Mouse (Mus musculus): ENCODE measurements around the gene Cnga2.

Gene Cnga2

DNA sequence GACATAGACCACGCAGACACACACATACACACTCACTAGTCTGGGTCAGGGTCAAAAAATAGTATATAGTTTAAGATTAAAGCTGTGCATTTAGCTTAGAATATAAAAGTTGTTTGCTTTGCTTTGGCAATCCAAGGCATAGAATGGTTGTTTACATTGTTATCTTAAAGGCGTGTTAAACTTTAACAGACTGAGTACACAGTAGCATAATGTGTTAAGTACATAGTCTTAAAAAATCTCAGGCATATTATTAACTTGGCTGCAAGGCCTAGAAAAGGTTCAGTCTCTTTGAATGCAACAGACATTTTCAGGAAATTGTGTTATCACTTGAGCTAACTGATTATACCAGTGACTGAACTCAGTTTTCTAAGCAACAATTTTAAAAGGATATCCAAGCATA, 56.3 kb downstream of the Cnga2 start:
- no peak for DNase-seq (ENCODE audit: low spot score in 2 of 2)
